Mouse (Mus musculus) heart, postnatal 10 days (tissue): Measurements from ENCODE around the gene Eme1. TPM values are rescaled to one million over a fixed set of nuclear protein-coding genes. Genes with fewer than 3 reads are reported as not detected.
"Not testable (repeated sequence)": the region's sequence is repeated elsewhere in the genome, so short reads cannot be mapped to it uniquely, and the experiment has no call there.

ENCODE experiments used
- DNase-seq, 2 experiments: peaks; one replicate each; pipeline ENCODE4 v3.0.0; 2021
- intact Hi-C: fragments of 180-260 bp; cut with DNase I; formaldehyde crosslinking; loops from one replicate; pipeline ENCODE4 v1.15.1; 2025
- total RNA-seq, 2 experiments: library from RNA; stranded (reverse); gene quantifications; 2 replicates each; pipeline ENCODE4 v1.2.3; 2021

The Eme1 gene
- 1 to 10 TPM; 1.7 to 1.8 TPM for total RNA-seq

GRCm38 (mm10) chr11:94653663-94654436, at the start of gene Eme1, which contains the start of gene Mrpl27:
Gene Eme1, minus strand, starts transcription at chr11:94653964.
Gene Mrpl27, plus strand, starts transcription at chr11:94653767.
- intact Hi-C loops: no loop called here
- DNase-seq: peak; percentile 92 to 94

- intact Hi-C loops: no loop called here
Measured at GRCm38 (mm10) chr11:94702216-94702610, 48.4 kb upstream of the Eme1 start.

GRCm38 (mm10) chr11:94701401-94702215, 47.8 kb upstream of the Eme1 start:
- DNase-seq: no peak
- intact Hi-C loops: no loop called here

More at GRCm38 (mm10) chr11:94702216-94702610, 48.4 kb upstream of the Eme1 start:
- DNase-seq: no peak

GRCm38 (mm10) chr11:94699399-94699798, 45.6 kb upstream of the Eme1 start:
- intact Hi-C loops: no loop called here
- DNase-seq: no peak

- DNase-seq: no peak
- intact Hi-C loops: no loop called here
Measured at GRCm38 (mm10) chr11:94697703-94698464, 44.1 kb upstream of the Eme1 start.

- intact Hi-C loops: no loop called here
Measured at GRCm38 (mm10) chr11:94697140-94697539, 43.4 kb upstream of the Eme1 start.

GRCm38 (mm10) chr11:94695508-94695907, 41.7 kb upstream of the Eme1 start:
- intact Hi-C loops: no loop called here
- DNase-seq: no peak

More at GRCm38 (mm10) chr11:94697140-94697539, 43.4 kb upstream of the Eme1 start:
- no peak for DNase-seq

- intact Hi-C loops, DNase-seq: not testable (repeated sequence)
Measured at GRCm38 (mm10) chr11:94692502-94692901, 38.7 kb upstream of the Eme1 start.

- intact Hi-C loops: no loop called here
- no peak for DNase-seq
Measured at GRCm38 (mm10) chr11:94687178-94687577, 33.4 kb upstream of the Eme1 start.

GRCm38 (mm10) chr11:94682427-94682826, 28.7 kb upstream of the Eme1 start:
- no peak for DNase-seq
- intact Hi-C loops: loop anchor here (2.0 kb wide), 1 partner anchor 30 kb away; no protein-coding TSS in a partner anchor

- intact Hi-C loops: loop anchor here (2.0 kb wide), 1 partner anchor 31 kb away; no protein-coding TSS in a partner anchor
- no peak for DNase-seq
Measured at GRCm38 (mm10) chr11:94681640-94682039, 27.9 kb upstream of the Eme1 start.

- intact Hi-C loops: no loop called here
- DNase-seq: no peak
Measured at GRCm38 (mm10) chr11:94680639-94681038, 26.9 kb upstream of the Eme1 start.

- intact Hi-C loops: no loop called here
- no peak for DNase-seq
Measured at GRCm38 (mm10) chr11:94677607-94678145, 23.9 kb upstream of the Eme1 start.

- peak; percentile 94 to 95 for DNase-seq
- intact Hi-C loops: no loop called here
Measured at GRCm38 (mm10) chr11:94676754-94677606, 23.2 kb upstream of the Eme1 start, which contains the start of gene Xylt2. Gene Xylt2, minus strand, starts transcription at chr11:94677515.

GRCm38 (mm10) chr11:94676308-94676707, 22.5 kb upstream of the Eme1 start:
- intact Hi-C loops: no loop called here
- DNase-seq: no peak

GRCm38 (mm10) chr11:94675446-94675845, 21.7 kb upstream of the Eme1 start:
- intact Hi-C loops: no loop called here
- DNase-seq: no peak

GRCm38 (mm10) chr11:94674984-94675383, 21.2 kb upstream of the Eme1 start:
- DNase-seq: no peak
- intact Hi-C loops: no loop called here

GRCm38 (mm10) chr11:94665281-94665680, 11.5 kb upstream of the Eme1 start:
- intact Hi-C loops: no loop called here
- DNase-seq: no peak

- DNase-seq: no peak
- intact Hi-C loops: no loop called here
Measured at GRCm38 (mm10) chr11:94661344-94661743, 7.6 kb upstream of the Eme1 start.
